Mouse (Mus musculus): ENCODE data around the gene Ccdc51. TPM values are rescaled to one million over a fixed set of nuclear protein-coding genes. Genes with fewer than 3 reads are reported as not detected.

Gene Ccdc51
- 1 to 10 TPM; 7.9 to 8.1 TPM for total RNA-seq (2021)
- long read RNA-seq, experiment 1, transcript Ccdc51-201 (4 exons, 1,526 nt), result major isoform, 7 of 8 reads
- long read RNA-seq, experiment 1, partial matches to known transcripts, result 1 of 8 reads
- long read RNA-seq, experiment 1, other reads (novel, unspliced or antisense), result 0 of 8 reads
- long read RNA-seq, experiment 2, transcript Ccdc51-201 (4 exons, 1,526 nt), result major isoform, 9 of 11 reads
- long read RNA-seq, experiment 2, partial matches to known transcripts, result 2 of 11 reads
- long read RNA-seq, experiment 2, other reads (novel, unspliced or antisense), result 0 of 11 reads

DNA sequence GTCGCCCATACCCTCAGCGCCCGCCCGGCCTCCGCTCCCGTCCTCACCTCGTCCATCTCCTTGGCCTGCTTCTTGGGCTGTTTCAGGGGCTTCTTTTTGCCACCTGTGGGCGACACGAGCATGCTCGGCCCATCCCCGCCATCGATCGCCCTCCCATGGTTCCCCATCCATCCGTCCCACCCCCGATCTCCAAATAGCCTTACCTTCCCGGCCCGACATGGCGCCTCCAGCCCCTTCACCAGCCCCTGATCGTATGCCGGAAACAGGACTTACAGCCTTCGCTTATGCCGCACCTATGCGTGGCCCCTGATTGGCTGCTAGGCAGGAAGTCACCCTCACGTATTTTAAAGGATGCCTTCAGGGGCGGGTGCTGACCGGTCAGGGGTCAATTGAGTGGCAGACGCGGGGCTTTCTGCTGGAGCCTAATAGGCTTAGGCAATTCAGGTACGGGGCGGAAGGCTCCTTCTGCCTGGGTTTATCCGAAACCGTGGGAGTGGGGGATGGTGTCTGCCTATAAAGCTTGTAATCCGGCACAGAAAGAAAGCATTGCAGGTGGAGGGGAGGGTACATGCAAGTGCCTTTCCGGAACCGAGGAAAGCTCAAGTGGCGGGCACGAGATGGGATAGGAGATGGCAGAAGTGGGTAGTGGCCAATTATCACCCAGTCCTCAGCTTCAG is at the start of gene Ccdc51, which contains the start of gene Tma7:
TSS of gene Ccdc51 (plus strand) at position 370 of the 677 bp plus-strand sequence.
TSS of gene Tma7 (minus strand) at position 464 of the 677 bp plus-strand sequence.
- DNase-seq (ENCODE audit: low spot score), result peak; percentile 82

DNA sequence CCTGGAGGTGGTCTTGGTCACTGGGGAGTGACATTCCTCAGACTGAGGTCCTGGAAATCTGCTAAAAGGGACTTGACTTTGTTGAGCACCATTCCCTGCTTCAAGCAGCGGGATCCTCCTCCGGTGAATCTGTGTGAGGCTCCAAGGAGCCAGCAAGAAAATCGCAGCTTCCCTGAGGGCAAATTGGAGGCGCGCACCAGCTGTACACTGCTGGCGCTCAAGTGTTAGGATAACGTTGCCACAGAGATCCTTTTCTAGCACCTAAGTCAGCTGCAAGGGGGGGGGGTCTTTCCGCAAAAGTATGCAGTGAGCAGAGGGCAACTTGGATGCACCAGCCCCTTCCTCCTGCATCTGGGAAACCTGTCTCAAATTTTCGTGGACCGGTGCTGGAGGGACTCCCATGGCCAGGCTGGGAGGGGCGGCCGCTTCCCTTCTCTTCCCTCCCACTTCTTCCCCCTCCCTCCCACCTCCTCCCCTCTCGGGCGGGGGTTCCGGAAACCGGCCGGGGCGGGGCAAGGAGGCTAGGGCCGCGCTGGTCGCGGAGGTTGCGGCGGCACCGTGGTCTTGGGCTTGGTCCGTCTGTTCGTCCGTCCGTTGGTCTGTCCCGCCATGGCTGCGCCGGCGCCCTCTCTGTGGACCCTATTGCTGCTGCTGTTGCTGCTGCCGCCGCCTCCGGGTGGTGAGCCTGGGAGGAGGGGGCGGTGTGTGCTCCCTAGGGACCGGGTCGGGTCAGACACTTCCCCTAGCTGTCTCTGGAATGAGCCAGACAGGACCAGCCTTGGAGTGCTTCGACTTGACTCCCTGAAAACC is 44.0 kb upstream of the Ccdc51 start, which contains the start of gene Shisa5:
TSS of gene Shisa5 (plus strand) at position 480 of the 810 bp plus-strand sequence.
- peak; percentile 84 for DNase-seq (ENCODE audit: low spot score)

DNA sequence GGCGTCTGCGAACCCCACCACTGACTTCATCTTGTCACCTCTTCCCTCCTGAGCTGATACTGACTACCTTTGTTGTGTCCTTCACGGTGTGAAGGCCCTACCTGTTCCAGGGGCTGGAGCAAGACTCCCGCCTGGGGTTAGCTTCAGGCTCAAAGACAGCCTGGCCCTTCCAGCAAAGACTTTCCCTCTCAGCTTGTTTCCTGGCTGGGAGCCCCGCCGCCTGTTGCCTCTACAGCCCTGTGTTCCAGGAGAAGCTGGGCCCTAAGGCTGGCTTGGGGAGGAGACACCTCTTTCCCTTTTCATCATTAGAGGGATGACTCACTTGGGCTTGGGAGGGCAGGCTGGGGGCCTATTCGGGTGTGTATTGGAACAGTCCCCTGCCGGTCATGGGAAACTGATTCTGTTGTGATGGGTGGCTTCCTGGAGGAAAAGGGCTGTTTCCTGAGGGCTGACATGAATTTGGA is 43.4 kb upstream of the Ccdc51 start:
- DNase-seq (ENCODE audit: low spot score), result peak; percentile 61

DNA sequence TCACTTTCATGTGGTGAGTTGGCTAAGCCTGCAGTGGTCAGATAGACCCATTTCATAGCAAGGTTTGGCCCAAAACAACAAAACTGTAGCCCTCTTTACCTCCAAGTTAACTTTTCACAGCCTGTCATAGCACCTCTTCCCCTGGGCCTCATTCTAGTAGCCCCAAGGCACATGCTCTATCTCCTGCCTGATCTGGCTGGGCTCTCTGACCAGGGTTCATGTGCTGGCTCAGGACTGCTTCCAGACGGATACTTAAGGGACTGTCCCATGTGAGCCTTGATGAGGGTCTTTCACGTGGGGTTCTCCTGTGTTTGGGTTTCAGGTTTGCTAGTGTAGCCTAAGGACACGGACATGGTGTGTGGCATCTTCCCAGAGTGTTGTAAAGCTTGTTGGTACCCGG is 42.6 kb upstream of the Ccdc51 start:
- no peak for DNase-seq (ENCODE audit: low spot score)

DNA sequence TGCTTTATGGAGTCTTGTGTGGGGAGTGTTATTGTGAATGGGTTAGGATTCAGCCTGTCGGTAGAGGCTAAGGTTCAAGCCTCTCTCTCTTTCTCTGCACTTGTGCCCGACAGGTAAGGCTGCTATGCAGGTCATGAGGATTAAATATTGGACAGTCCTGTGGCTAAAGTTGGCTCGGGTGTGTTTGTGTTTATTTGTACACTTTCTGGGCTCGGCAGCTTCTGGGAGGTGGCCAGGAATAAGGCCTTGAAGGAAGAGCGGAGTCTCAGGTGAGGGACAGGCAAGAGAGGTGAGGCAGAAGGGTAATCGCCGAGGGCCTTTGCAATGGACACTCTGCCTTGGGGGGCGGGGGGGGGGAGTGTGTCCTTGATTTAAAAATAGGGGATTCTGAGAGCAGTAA is 42.1 kb upstream of the Ccdc51 start:
- DNase-seq (ENCODE audit: low spot score), result no peak

DNA sequence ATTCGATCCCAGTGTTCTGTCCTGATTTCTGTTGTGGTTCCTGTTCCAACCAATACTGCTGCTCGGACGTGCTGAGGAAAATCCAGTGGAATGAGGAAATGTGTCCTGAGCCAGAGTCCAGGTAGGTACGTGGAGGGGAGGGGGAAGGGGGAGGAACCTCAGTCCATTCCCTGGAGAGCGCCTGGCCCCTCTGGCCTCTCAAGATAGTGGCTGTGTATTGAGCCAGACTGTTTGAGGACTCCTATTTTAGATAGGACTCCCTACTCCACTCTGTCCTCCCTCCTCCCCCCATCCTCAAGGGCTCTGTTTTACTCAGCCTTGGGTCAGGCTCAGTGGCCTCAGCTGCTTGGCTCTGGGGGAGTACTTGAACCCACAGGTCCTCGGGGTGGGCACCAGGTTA is 41.4 kb upstream of the Ccdc51 start:
- no peak for DNase-seq (ENCODE audit: low spot score)

DNA sequence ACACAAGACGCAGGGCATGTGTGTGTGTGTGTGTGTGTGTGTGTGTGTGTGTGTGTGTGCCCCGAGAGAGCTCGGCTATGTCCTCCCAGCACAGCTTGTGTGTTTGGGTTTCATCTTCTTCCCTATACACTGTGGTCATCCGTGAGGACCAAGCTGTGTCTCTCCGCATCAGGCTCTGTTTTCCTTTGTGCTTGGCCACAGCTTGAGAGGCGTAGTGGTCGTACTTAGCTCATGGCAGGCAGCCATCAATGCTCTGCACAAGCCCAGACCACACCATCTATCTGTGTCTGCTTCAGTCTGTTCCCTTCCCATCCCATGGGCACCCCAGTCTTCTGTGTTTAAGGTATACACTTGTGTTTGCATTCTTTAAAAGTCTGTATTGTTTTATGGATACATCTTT is 40.9 kb upstream of the Ccdc51 start:
- no peak for DNase-seq (ENCODE audit: low spot score)

DNA sequence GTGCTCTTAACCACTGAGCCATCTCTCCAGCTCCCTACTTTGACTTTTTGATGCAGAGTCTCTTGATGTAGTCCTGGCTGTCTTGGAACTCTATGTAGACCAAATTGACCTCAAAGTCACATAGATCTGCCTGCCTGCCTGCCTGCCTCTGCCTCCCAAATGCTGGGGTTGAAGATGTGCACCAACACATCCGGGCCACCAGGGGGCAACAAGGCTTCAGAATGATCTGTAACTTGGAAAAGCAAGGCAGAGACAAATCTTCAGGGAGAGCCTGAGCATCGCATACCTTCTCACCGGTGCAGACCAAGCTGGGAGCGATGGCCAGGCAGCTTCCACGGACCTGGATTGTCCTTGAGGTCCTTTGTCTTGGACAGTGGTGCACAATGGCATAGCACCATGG is 36.0 kb upstream of the Ccdc51 start:
- peak; percentile 56 for DNase-seq (ENCODE audit: low spot score)

DNA sequence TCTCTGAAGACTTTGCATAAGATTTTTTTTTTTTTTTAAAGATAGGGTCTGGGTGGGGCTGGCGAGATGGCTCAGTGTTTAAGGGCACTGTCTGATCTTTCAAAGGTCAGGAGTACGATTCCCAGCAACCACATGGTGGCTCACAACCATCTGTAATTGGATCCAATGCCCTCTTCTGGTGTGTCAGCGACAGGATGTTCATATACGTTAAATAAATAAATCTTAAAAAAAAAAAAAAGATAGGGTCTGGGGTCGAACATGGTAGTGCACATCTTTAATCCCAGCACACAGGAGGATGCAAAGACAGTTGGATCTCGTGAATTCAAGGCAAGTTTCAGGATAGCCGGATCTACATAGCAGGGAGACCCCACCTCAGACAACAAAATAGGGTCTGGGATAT is 33.0 kb upstream of the Ccdc51 start:
- no peak for DNase-seq (ENCODE audit: low spot score)

DNA sequence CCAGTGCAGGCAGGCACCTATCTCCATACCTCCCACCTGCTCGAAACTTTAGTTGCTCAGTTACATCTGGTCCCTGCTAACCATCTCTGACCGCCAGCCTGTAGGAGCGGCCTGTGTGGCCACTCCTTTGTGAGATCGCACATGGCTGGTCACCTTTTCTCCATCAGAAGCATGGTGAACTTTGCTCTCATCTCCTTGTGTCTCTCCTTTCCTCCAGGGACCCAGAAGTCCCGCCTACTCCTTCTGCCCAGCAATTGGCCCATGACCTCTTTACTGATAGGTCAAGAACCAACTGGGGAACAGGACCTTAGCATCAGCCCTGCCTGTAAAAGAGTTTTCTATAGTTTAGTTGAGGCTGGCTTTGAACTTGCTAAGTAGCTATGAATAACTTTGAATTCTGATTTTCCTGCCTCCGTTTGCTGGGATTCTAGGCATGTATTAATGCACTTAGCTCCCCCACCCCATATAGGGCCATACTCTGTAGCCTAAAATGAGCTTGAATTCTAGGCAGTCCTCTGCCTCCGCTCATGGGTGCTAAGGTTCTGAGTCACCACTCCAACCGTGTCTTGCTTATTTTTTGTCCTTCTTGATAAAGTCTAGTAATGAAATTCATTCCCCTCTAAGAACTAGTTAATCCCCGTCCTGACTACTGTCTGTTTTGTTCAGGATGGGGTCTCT is 32.2 kb upstream of the Ccdc51 start:
- DNase-seq (ENCODE audit: low spot score), result no peak

DNA sequence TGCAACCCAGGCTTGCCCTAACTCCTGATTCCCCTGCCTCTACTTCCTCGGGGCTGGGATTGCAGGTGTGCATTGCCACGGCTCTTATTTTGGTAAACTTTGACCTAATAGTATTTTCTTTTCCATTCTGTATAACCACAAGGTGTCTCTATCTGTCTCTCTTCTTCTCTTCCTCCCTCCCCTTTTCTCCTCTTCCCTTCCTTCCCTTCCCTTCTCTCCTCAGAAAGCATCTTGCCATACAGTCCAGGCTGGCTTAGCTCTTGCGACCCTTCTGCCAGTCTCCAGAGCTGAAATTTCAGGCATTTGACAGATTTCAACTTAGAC is 31.7 kb upstream of the Ccdc51 start:
- no peak for DNase-seq (ENCODE audit: low spot score)

DNA sequence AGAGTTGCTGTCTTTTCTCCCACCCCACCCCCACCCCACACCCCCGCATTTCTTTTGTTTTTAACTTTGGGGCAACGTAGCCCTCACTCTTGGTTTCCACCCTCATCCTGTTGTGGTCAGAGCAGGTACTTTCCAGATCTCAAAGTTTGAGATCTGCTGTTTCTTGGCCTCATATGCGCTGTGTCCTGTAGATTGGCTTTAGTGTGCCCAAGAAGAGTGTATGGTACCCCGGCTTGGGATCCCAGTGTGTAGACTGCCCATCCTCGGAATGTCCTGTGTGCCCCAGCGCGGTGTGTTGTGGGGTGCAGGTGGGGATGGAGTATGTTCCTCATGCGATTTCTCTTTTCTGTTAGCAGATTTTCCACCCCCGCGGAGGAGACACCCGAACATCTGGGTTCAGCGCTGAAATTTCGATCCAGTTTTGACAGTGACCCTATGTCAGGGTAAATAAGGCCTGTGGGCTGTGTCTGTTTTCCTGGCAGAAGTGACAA is 31.2 kb upstream of the Ccdc51 start:
- no peak for DNase-seq (ENCODE audit: low spot score)

DNA sequence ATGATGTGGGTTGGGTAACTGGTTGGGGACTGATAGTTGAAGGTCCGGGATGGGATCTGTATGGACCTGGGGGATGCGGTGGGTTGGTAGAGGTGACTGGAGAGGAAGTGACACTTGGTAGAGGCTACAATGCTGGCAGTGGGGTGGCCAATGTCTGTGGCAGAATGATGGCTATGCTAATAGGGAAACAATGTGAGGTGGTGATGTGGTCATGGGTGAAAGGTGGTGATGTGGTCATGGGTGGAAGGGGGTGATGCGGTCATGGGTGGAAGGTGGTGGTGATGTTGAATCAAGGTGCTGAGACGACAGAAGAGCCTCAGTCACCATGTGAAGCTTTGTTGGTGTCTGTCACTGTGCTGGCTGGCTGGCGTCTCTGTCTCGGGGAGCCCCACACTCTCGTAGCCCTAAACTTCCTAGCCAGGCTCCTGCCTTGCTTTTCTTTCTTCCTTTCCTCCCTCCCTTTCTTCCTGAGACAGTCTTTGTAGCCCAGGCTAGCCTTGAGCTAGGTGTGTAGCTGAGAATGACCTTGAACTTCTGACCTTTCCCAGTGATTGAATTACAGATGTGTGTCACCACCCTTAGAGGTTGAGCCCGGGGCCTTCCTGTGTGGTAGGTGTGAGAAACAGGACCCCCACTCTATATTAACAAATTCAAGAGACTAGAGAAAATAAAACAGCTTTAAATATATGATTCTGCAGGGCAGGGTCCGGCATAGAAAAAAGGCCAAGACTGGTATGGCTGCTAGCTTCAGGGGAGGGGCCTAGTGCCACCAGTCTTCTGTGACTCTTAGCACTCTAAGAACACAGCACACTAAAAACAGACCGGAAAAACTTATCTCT is 30.4 kb upstream of the Ccdc51 start:
- DNase-seq (ENCODE audit: low spot score), result no peak

DNA sequence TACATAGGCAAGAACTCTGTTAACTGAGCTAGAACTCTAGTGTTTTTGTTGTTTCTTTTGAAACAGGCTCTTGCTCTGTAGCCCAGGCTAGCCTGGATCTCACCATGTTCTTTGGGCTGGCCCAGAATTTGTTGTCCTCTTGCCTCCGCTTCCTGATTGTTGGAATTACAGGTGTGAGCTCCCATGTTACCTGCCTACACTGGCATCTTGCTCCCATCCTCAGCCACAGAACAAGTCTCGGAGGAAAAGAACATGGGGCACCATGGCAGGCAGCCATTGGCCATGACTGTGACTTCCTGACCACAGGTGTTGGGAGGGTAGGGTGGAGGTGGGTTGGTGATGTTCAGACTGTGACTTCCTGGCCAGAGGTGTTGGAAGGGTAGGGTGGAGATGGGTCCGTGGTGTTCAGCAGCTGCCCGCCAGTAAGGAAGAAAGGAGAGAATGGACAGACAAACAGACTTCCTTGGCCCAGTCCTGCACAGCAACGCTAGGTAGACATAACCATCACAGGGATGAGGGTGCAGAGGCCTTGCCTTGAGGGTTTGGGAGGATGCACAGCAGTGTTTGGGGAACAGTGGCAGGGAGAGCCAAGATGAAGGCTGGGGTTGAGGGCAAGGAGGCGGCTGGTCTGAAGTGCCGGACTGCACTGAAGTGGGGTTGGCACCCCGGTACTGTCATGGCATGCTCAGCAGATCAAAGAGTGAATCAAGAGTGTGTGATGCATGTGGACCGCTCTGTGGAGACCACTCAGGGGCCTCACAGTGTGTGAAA is 29.6 kb upstream of the Ccdc51 start:
- DNase-seq (ENCODE audit: low spot score), result no peak

DNA sequence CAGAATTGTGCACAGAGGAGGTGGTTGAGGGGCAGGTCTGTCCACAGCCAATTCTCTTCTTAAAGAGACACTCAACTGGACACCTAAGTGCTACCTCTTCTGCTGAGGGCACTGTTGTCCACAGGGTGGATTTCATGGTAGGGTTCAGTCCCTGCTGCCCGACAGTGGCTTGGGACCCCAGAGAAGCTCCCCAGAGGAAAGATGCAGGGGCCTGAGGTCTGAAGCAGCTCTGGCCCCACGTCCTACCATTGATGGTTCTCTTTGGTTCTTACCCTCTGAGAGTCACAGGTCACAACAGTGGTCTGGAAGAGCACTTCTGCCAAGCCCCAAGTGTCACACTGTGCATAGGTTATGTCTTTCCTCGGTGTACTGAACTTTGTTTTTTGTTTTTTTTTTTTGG is 28.9 kb upstream of the Ccdc51 start:
- DNase-seq (ENCODE audit: low spot score), result no peak

DNA sequence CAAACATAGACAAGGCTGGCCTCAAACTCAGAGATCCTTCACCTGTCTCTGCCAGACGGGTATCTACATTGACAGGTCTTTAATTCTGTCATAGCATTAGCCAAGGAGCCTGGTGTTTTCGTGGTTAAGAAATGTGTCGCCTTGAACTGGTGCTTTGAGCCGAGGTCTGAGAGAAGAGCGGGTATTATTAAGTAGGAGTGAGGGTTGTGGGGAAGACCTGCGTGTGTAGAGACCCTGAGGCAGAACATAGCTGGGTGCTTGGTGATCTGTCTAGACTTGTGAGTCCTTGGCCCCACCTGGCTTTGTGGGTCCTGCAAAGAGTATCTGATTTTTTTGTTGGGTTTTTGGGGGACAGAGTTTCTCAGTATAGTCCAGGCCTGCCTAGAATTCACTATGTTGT is 28.4 kb upstream of the Ccdc51 start:
- DNase-seq (ENCODE audit: low spot score), result no peak

DNA sequence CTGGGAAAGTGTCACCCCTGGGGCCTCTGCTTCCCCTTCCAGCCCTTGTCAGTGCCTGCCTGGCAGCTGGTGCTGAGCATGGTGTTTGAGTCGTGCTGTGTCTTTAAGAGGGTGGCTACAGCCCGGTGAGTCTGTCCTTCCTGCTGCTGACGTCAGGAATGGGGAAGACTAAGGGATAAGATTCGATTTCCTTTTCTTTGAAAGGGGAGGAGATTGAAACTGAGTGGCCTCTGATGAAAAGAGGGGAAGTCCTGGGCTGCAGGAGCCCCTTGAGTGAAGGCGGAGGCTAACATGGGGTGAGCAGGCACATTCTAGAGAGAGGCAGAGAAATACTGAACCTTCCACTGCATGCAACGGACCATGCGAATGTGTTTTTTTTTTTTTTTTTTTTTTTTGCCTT is 27.6 kb upstream of the Ccdc51 start:
- peak; percentile 69 for DNase-seq (ENCODE audit: low spot score)

DNA sequence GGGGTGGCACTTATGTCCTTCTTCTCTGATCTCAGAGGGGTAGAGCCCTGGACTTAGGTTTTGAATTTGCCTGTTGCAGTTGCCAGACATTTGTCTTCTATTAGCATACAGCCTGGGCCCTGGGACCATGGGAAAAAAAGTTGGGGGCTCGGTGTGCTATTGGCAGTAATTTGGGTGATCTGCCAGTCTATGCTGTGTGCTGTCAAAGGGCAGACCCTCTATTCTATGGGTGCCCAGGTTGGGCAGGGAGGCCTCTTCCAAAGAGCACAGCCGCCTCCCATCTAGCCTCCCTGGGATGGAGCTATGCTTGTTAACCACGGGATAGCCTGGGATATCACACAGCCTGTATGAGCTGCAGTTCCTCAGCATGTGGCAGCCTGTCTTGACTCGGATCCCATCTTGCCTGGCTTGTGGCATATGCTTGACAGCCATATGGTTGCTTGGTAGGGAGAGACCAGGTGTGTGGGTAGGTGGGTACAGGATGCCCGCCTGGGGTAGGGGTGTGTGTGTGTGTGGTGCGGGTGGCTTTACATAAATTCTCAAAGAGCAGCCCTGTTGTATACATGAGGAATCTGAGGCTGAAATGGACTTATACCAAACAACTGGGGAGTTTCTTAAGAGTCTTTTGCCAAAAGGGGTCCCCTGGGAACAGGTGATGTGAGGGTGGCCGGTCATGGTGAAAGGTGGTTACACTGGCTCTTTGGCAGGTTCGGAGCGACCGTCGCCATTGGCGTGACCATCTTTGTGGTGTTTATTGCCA is 26.8 kb upstream of the Ccdc51 start:
- DNase-seq (ENCODE audit: low spot score), result no peak

DNA sequence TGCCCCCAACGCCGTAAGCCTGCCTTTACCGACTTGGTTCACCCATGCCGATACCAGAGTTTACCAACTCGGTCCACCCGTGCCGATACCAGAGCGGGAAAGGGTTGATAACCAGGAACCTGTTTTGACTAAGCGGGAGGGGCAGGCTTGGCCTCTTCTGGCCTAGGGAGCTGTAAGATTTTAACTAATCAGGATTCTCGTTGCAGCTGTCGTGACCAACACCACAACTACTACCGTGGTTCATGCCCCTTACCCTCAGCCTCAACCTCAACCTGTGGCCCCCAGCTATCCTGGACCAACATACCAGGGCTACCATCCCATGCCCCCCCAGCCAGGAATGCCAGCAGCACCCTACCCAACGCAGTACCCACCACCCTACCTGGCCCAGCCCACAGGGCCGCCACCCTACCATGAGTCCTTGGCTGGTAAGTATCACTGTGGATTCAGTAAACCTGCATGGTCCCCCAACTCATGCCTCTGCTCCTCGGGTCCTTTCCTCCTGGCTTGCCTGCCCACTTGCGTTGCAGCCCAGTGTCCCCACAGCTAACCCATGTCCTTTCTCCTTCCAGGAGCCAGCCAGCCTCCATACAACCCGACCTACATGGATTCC is 26.1 kb upstream of the Ccdc51 start:
- no peak for DNase-seq (ENCODE audit: low spot score)

All from gastrocnemius, adult 18-20 months (tissue).